Mouse (Mus musculus) G1E (cell line): ENCODE results near the gene Sub1. TPM values are rescaled to one million over a fixed set of nuclear protein-coding genes. Genes with fewer than 3 reads are reported as not detected.

Experiments used
- ATAC-seq: 2 replicates; pipeline ENCODE4 v1.8.0; 2016; ENCODE audit warnings: mild to moderate bottlenecking; ENCODE audit not compliant: insufficient number of reproducible peaks, poor library complexity, low FRiP score, severe bottlenecking; ENCODE audit errors: extremely low read depth
- DNase-seq: peaks from one replicate; pipeline ENCODE4 v3.0.0; 2012; ENCODE audit warnings: low spot score
- H3K27me3 ChIP-seq: 2 replicates; pipeline ENCODE4 v1.6.1; 2012; ENCODE audit warnings: mild to moderate bottlenecking, low read length, inconsistent platforms; ENCODE audit not compliant: insufficient read depth
- H3K36me3 ChIP-seq: replicated peaks from 2 replicates; pipeline ENCODE3; 2012; ENCODE audit warnings: mild to moderate bottlenecking, inconsistent platforms
- H3K4me1 ChIP-seq: 2 replicates; pipeline ENCODE4 v1.6.1; 2012; ENCODE audit warnings: low read depth, low read length, inconsistent platforms, mixed read lengths; ENCODE audit not compliant: insufficient read depth
- H3K4me3 ChIP-seq: 2 replicates; pipeline ENCODE4 v1.5.1; 2012; ENCODE audit warnings: low read depth, mild to moderate bottlenecking, inconsistent platforms, low read length, moderate library complexity, mixed read lengths
- H3K9me3 ChIP-seq: replicated peaks from 2 replicates; pipeline ENCODE4 v1.6.1; 2012; ENCODE audit warnings: inconsistent platforms
- CTCF ChIP-seq: IDR thresholded peaks from 2 replicates; pipeline ENCODE4 v1.5.1; 2012; ENCODE audit warnings: low read depth, low read length, inconsistent platforms, mixed read lengths
- GATA1 ChIP-seq: IDR thresholded peaks from 2 replicates; pipeline ENCODE4 v1.6.1; 2012; ENCODE audit warnings: borderline replicate concordance, low read length, inconsistent platforms, mixed read lengths
- GATA2 ChIP-seq: IDR thresholded peaks from 2 replicates; pipeline ENCODE4 v1.6.1; 2012; ENCODE audit warnings: low read depth, low read length, inconsistent platforms, borderline replicate concordance
- POLR2AphosphoS5 ChIP-seq: IDR thresholded peaks from 2 replicates; pipeline ENCODE4 v1.6.1; 2012; ENCODE audit warnings: low read depth, low read length, inconsistent platforms; ENCODE audit not compliant: insufficient replicate concordance
- TAL1 ChIP-seq: conservative IDR thresholded peaks from 2 replicates; pipeline ENCODE4 v1.6.1; 2012; ENCODE audit warnings: low read depth, low read length, inconsistent platforms, mixed read lengths
- polyA plus RNA-seq: library from polyadenylated mRNA; stranded (reverse); fragments of >175 nt; gene quantifications from 2 replicates; pipeline ENCODE4 v1.2.3, GENCODE M21; 2012
- total RNA-seq, 2 experiments: library from RNA; stranded (forward) in 1 of 2; stranded (reverse) in 1 of 2; fragments of 200-1000 nt in 1 of 2; fragments of >200 nt in 1 of 2; fragmentation: Nextera tagmentation in 1 of 2; gene quantifications; 2 replicates each; pipeline ENCODE4 v1.2.3; 2014 to 2017

The Sub1 gene
- total and polyA plus RNA-seq, 3 experiments: 28.4 to 945 (median 308) TPM

DNA sequence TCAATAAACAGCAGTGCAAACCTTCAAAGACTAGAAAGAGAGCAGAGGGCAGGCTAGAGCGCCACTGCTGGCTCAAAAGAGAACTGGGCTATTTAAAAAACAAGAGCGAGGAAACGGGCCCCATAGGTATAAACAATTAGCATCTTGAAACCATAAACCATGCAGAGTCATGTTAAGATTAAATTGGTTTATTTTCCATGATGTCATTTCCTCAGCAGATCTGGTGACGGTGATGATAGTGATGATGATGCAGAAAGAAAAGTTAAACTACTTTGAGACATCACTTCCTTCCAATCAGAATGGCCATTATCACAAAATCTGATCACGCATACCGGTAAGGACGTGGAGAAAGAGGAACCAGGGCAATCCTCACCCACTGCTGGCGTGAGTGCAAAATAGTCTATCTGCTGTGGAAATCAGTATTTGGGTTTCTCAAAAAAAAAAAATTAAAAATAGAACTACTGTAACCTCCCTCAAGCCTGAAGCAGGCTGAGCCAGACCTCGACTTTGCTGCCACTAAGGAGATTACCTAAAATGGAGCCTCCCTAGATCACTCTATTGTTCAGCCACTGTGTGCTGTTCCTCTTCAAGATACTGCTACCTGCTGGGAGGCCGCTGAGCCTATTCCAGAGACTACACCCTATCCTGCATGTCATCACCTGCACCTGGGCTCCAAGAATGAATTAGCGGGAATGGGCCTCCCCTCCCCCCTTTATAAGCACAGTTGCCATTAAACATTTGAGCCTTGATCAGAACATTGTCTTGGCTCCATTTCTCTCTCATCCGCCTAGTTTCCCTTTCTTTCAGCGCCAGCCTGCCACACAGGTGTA, 11.4 kb upstream of the Sub1 start:
- 0 out of 2 replicates have a peak, but pooled peaks cover 6% of the 10 kb centered on the region for H3K4me1 ChIP-seq
- no peaks in the 10 kb centered on the region for H3K9me3 ChIP-seq
- DNase-seq: no peak
- H3K4me3 ChIP-seq: no peak overlapping the region
- H3K27me3 ChIP-seq: peaks cover 66% of the 10 kb centered on the region
- peak; percentile 45 for ATAC-seq
- TF ChIP-seq GATA2: no peak
- TF ChIP-seq CTCF: no peak
- TF ChIP-seq POLR2AphosphoS5: no peak
- TF ChIP-seq TAL1: no peak
- TF ChIP-seq GATA1: no peak
- no peaks in the 10 kb centered on the region for H3K36me3 ChIP-seq

DNA sequence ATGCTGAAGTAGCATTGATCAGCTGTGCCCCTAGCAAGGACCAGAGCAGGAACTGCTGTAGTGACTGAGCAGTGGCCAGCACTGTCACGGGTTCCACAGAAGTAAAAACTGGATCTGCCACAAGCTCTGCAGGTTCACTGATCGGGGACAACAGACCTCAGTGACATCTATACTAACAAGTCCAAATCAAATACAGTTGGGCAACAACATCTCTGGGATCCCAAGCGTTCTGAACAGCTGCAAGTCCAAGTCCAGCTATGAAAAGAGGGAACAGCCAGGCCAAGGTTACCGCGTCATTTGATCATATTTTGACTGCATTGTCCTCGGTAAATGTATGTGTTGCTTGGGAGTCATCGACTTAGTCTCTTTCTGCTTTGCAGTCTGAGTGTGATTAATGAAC, 10.6 kb upstream of the Sub1 start:
- no peak for DNase-seq
- no peaks in the 10 kb centered on the region for H3K9me3 ChIP-seq
- ATAC-seq: no peak
- no peak overlapping the region for H3K4me3 ChIP-seq
- H3K36me3 ChIP-seq: no peaks in the 10 kb centered on the region
- TF ChIP-seq CTCF (no peak), TAL1 (no peak), GATA2 (no peak), GATA1 (no peak), POLR2AphosphoS5 (no peak)
- H3K27me3 ChIP-seq: peaks cover 65% of the 10 kb centered on the region
- H3K4me1 ChIP-seq: 0 out of 2 replicates have a peak, but pooled peaks cover 6% of the 10 kb centered on the region

DNA sequence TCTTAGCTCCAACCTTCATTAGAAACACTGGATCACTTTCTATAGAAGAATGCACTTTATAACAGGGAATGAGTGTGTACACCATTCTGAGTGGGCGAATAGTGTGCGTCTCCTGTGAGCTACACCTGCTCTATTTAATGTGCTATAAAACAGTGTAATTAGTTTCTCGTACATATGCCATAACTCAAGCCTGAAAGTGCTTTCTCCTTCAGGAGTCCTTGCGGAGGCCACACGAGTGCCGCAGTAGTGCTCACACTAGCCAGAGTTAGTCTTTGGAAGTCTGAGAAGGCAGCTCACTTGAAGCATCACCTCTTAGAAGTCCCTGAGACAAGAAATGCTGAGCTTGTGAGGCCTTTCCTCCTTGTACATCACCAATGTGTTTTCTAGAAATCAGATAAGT, 9.4 kb upstream of the Sub1 start:
- TF ChIP-seq TAL1 (no peak), GATA1 (no peak), POLR2AphosphoS5 (no peak), CTCF (no peak), GATA2 (no peak)
- no peak for ATAC-seq

DNA sequence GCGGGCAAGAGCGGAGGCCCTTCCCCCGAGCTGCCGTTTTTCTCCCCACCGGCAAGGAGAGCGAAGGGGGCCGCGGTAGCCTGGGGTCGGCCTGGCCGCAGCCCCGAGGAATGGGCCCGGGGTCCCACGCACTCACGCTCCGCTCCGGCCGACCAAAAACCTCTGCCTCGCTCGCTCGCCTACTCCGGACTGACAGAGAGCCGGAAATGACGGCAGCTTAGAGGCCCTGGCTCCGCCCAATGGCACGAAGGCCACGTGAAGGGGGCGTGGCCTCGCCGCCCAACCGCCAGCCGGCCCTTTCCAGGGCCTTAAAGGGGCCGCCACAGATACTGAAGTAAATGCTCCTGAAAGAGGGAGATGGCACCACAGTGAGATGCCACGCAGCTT, 975 bp downstream of the Sub1 start:
- DNase-seq: peak; percentile 95
- Histone ChIP-seq H3K27me3 (peaks cover 5% of the 10 kb centered on the region), H3K36me3 (peaks cover 26% of the 10 kb centered on the region), H3K9me3 (no peaks in the 10 kb centered on the region), H3K4me1 (peaks cover 27% of the 10 kb centered on the region), H3K4me3 (peak overlapping the region; percentile 97)
- ATAC-seq: peak; percentile 89
- no peak for TF ChIP-seq TAL1

More for the DNA sequence above, 9.4 kb upstream of the Sub1 start:
- Histone ChIP-seq H3K27me3 (peaks cover 61% of the 10 kb centered on the region), H3K9me3 (no peaks in the 10 kb centered on the region), H3K36me3 (no peaks in the 10 kb centered on the region), H3K4me3 (no peak overlapping the region), H3K4me1 (0 out of 2 replicates have a peak, but pooled peaks cover 6% of the 10 kb centered on the region)
- no peak for DNase-seq

DNA sequence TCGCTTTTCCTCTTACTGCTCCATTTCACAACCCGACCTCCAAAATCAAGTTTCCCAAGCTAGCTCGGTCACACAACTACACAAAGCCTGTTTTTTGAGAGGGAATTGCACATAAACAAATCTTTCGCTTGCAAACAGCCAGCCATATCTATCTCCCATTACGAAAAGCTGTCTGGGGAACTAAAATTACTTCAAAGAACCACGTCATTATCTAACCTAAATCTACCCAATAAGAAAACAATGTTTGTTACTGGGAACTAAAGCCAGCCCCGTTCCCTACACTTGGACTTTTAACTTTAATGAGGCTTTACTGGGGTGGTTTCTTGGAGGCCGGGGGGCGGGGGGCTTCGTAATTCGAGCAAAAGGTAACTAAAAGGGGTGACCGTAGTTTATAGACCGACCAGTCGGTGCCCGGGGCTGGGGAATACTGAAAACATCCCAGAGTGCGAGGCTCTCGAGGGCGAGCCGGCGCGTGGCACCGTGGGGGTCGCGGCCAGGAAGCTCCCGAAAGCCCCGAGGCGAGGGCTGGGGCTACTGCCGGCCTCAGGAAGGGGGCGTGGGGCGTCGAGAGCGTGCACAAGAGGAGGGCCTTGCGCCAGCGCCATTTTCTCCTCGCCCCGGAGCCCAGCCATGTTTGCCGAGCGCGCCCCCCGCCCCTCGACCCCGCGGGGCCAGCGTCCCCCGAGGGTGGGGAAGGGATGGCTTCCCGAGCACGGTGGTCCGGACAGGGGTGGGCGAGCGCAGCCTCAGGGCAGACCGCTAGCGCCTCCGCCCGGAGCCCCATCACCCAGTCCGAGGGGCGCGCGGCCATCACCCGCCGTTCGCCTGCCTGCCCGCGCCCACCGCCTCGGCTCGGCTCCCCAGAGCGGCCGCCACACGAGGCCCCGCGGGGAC, 1.6 kb downstream of the Sub1 start:
- Histone ChIP-seq H3K27me3 (peaks cover 2% of the 10 kb centered on the region), H3K9me3 (no peaks in the 10 kb centered on the region), H3K4me3 (peak overlapping the region; percentile 97), H3K4me1 (peaks cover 27% of the 10 kb centered on the region), H3K36me3 (peaks cover 33% of the 10 kb centered on the region)
- no peak for TF ChIP-seq GATA1
- ATAC-seq (peak; percentile 29), DNase-seq (peak; percentile 70)

DNA sequence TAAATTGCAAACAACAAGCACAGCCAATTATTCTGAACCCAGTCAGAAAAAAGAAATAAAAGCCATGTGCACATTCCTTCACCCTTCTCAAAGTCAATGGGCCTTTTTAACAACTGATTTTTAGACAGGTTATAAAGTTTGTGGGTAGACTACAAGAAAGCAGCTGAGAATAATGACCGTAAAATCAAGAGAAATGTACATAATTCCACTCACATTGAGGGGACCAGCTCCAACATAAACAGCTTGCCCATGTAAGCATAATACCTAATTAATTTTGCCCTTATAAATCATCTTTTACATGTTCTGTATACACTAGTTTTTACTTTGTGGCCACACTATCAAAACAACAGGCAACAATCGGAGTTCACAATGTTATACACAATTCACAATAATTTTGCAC, 2.8 kb downstream of the Sub1 start:
- H3K4me3 ChIP-seq: peak overlapping the region; percentile 97; the same call in 1 of the 2 replicates
- TF ChIP-seq CTCF (no peak), POLR2AphosphoS5 (no peak), GATA1 (no peak), GATA2 (no peak), TAL1 (no peak)
- no peak for DNase-seq

More for the DNA sequence above, 2.8 kb downstream of the Sub1 start:
- H3K27me3 ChIP-seq: no peaks in the 10 kb centered on the region
- H3K36me3 ChIP-seq: peaks cover 45% of the 10 kb centered on the region
- no peaks in the 10 kb centered on the region for H3K9me3 ChIP-seq
- peaks cover 27% of the 10 kb centered on the region for H3K4me1 ChIP-seq
- ATAC-seq: no peak
